Mouse (Mus musculus): ENCODE results near the gene Fam240a.

The Fam240a gene

GRCm38 (mm10) chr9:110893429-110893828 lies 23.2 kb downstream of the Fam240a start:
- no peak for DNase-seq (ENCODE audit: low read depth, low spot score)

GRCm38 (mm10) chr9:110892552-110892951 lies 24.1 kb downstream of the Fam240a start:
- no peak for DNase-seq (ENCODE audit: low read depth, low spot score)

- DNase-seq (ENCODE audit: low read depth, low spot score): no peak
Measured at GRCm38 (mm10) chr9:110891077-110891828, 25.4 kb downstream of the Fam240a start.

- DNase-seq (ENCODE audit: low read depth, low spot score): no peak
Measured at GRCm38 (mm10) chr9:110890026-110890783, 26.5 kb downstream of the Fam240a start.

GRCm38 (mm10) chr9:110888935-110889334 lies 27.7 kb downstream of the Fam240a start:
- DNase-seq (ENCODE audit: low read depth, low spot score): no peak

GRCm38 (mm10) chr9:110887388-110888303 lies 29.0 kb downstream of the Fam240a start:
- no peak for DNase-seq (ENCODE audit: low read depth, low spot score)

GRCm38 (mm10) chr9:110881953-110882352 lies 34.7 kb downstream of the Fam240a start:
- no peak for DNase-seq (ENCODE audit: low read depth, low spot score)

- DNase-seq (ENCODE audit: low read depth, low spot score): no peak
Measured at GRCm38 (mm10) chr9:110880772-110881171, 35.9 kb downstream of the Fam240a start.

- no peak for DNase-seq (ENCODE audit: low read depth, low spot score)
Measured at GRCm38 (mm10) chr9:110879998-110880561, 36.6 kb downstream of the Fam240a start, which contains the start of gene Tmie. Gene Tmie (minus strand): TSS chr9:110880113.

- DNase-seq (ENCODE audit: low read depth, low spot score): no peak
Measured at GRCm38 (mm10) chr9:110879191-110879920, 37.3 kb downstream of the Fam240a start, which contains the start of gene Als2cl. Gene Als2cl (plus strand): TSS chr9:110879870.

- DNase-seq (ENCODE audit: low read depth, low spot score): no peak
Measured at GRCm38 (mm10) chr9:110877888-110878287, 38.8 kb downstream of the Fam240a start.

- DNase-seq (ENCODE audit: low read depth, low spot score): no peak
Measured at GRCm38 (mm10) chr9:110877353-110877752, 39.3 kb downstream of the Fam240a start.

GRCm38 (mm10) chr9:110875288-110875695 lies 41.4 kb downstream of the Fam240a start:
- DNase-seq (ENCODE audit: low read depth, low spot score): no peak

- DNase-seq (ENCODE audit: low read depth, low spot score): no peak
Measured at GRCm38 (mm10) chr9:110874660-110875191, 41.9 kb downstream of the Fam240a start.

GRCm38 (mm10) chr9:110873681-110874659 lies 42.7 kb downstream of the Fam240a start:
- no peak for DNase-seq (ENCODE audit: low read depth, low spot score)

- peak; percentile 32 for DNase-seq (ENCODE audit: low read depth, low spot score)
Measured at GRCm38 (mm10) chr9:110871030-110871429, 45.6 kb downstream of the Fam240a start.

Data from retina, postnatal 7 days (tissue).